Mouse (Mus musculus): Measurements from ENCODE around the gene Dnajc6. TPM values are rescaled to one million over a fixed set of nuclear protein-coding genes. Genes with fewer than 3 reads are reported as not detected.

Gene Dnajc6
- polyA plus RNA-seq, 1 experiment from 2014 or later = 2.8 TPM

DNA sequence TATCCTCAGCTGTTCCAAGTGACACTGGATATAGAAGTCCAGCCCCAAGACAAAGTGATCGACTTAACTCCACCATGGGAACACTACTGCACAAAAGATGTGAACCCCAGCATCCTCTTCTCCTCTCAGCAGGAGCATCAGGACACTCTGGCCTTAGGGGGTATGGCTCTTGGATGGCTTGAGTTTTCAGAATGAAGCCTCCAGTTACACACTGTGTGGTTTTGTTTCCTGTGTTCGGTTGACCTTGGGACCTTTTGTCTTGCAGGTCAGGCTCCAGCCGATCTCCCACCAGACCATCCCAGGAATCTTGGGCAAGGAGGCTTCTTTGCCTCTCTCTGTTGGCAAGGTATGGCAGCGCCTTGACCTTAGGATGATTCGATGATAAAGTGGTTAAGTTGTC is 120.1 kb downstream of the Dnajc6 start:
- WGBS = 85% methylated on average over 5 of the region's 5 CpGs
- Histone ChIP-seq H3K4me3 (ENCODE audit: low read depth, low read length) (no peak overlapping the region), H3K36me3 (ENCODE audit: control insufficient read depth, insufficient read depth, low read length) (no peaks in the 10 kb centered on the region)

DNA sequence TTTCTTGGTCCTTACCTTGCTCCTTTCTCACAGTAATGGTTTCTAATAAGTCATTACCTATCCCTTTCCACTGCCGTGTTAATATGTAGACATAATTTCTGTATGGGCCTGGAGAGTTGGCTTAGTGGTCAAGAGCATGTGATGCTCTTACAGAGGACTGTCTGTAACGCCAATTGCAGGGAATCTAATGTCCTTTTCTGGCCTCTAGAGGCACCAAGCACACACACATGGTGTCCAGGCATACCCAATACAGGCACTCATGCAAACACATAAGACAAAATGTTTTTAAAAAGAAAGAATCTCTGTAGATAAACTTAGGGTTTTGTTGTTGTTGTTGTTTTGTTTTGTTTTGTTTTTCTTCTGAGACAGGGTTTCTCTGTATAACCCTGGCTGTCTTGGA is 121.3 kb downstream of the Dnajc6 start:
- no peak for ATAC-seq (ENCODE audit: insufficient number of reproducible peaks, insufficient read depth, low FRiP score, low read depth)
- Histone ChIP-seq H3K9ac (replicated peaks; ENCODE audit: low read depth, low read length) (no peak overlapping the region), H3K36me3 (ENCODE audit: control insufficient read depth, insufficient read depth, low read length) (no peaks in the 10 kb centered on the region), H3K9me3 (ENCODE audit: control insufficient read depth, low read depth, low read length) (no peaks in the 10 kb centered on the region), H3K4me2 (replicated peaks; ENCODE audit: low read depth, low read length) (no peak overlapping the region), H3K27ac (ENCODE audit: low read length) (no peak overlapping the region), H3K4me1 (ENCODE audit: control insufficient read depth, insufficient read depth, low read length) (no peaks in the 10 kb centered on the region), H3K27me3 (ENCODE audit: control insufficient read depth, insufficient read depth, low read length) (no peaks in the 10 kb centered on the region), H3K4me3 (ENCODE audit: low read depth, low read length) (no peak overlapping the region)
- 66% methylated on average over 2 of the region's 2 CpGs for WGBS

More for the DNA sequence above, 120.1 kb downstream of the Dnajc6 start:
- no peak overlapping the region for H3K27ac ChIP-seq (ENCODE audit: low read length)
- no peaks in the 10 kb centered on the region for H3K4me1 ChIP-seq (ENCODE audit: control insufficient read depth, insufficient read depth, low read length)
- no peak overlapping the region for H3K9ac ChIP-seq (replicated peaks; ENCODE audit: low read depth, low read length)
- no peaks in the 10 kb centered on the region for H3K27me3 ChIP-seq (ENCODE audit: control insufficient read depth, insufficient read depth, low read length)
- H3K9me3 ChIP-seq (ENCODE audit: control insufficient read depth, low read depth, low read length) = no peaks in the 10 kb centered on the region
- H3K4me2 ChIP-seq (replicated peaks; ENCODE audit: low read depth, low read length) = no peak overlapping the region
- no peak for ATAC-seq (ENCODE audit: insufficient number of reproducible peaks, insufficient read depth, low FRiP score, low read depth)

- H3K4me3 ChIP-seq (ENCODE audit: low read depth, low read length) = no peak overlapping the region
- no peaks in the 10 kb centered on the region for H3K4me1 ChIP-seq (ENCODE audit: control insufficient read depth, insufficient read depth, low read length)
- WGBS = 60% methylated on average over 2 of the region's 2 CpGs
- no peaks in the 10 kb centered on the region for H3K27me3 ChIP-seq (ENCODE audit: control insufficient read depth, insufficient read depth, low read length)
- H3K9ac ChIP-seq (replicated peaks; ENCODE audit: low read depth, low read length) = no peak overlapping the region
- no peak overlapping the region for H3K4me2 ChIP-seq (replicated peaks; ENCODE audit: low read depth, low read length)
- H3K9me3 ChIP-seq (ENCODE audit: control insufficient read depth, low read depth, low read length) = no peaks in the 10 kb centered on the region
- ATAC-seq (ENCODE audit: insufficient number of reproducible peaks, insufficient read depth, low FRiP score, low read depth) = no peak
- no peaks in the 10 kb centered on the region for H3K36me3 ChIP-seq (ENCODE audit: control insufficient read depth, insufficient read depth, low read length)
- no peak overlapping the region for H3K27ac ChIP-seq (ENCODE audit: low read length)
Observed at GRCm38 (mm10) chr4:101620206-101620605, 123.8 kb downstream of the Dnajc6 start.

- H3K36me3 ChIP-seq (ENCODE audit: control insufficient read depth, insufficient read depth, low read length) = no peaks in the 10 kb centered on the region
- H3K9me3 ChIP-seq (ENCODE audit: control insufficient read depth, low read depth, low read length) = no peaks in the 10 kb centered on the region
- H3K4me3 ChIP-seq (ENCODE audit: low read depth, low read length) = no peak overlapping the region
- H3K27ac ChIP-seq (ENCODE audit: low read length) = no peak overlapping the region
- no peaks in the 10 kb centered on the region for H3K4me1 ChIP-seq (ENCODE audit: control insufficient read depth, insufficient read depth, low read length)
- WGBS = 84% methylated on average over 5 of the region's 5 CpGs
- H3K9ac ChIP-seq (replicated peaks; ENCODE audit: low read depth, low read length) = no peak overlapping the region
- no peak for ATAC-seq (ENCODE audit: insufficient number of reproducible peaks, insufficient read depth, low FRiP score, low read depth)
- no peak overlapping the region for H3K4me2 ChIP-seq (replicated peaks; ENCODE audit: low read depth, low read length)
- no peaks in the 10 kb centered on the region for H3K27me3 ChIP-seq (ENCODE audit: control insufficient read depth, insufficient read depth, low read length)
Observed at GRCm38 (mm10) chr4:101621241-101621640, 124.8 kb downstream of the Dnajc6 start.

DNA sequence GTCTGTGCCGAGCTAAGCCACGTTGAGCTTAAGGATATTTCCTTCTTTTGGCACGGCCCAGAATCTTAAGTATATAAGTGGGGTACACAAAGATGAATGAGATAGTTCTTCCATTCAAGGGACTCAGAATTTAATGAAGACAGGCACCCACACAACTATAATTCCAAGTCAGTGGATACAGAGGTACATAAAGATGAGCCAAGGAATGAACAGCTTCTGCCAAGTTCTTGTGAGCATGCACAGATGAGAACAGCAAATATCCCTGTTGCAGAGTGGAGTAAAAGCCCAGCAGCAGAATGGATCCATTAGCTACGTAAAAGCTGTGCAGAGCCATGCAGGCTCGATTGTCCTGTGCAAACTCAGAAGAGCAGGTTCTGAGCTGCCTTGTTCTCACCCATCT is 128.8 kb downstream of the Dnajc6 start:
- Histone ChIP-seq H3K27ac (ENCODE audit: low read length) (no peak overlapping the region), H3K36me3 (ENCODE audit: control insufficient read depth, insufficient read depth, low read length) (no peaks in the 10 kb centered on the region), H3K4me3 (ENCODE audit: low read depth, low read length) (no peak overlapping the region), H3K4me2 (replicated peaks; ENCODE audit: low read depth, low read length) (no peak overlapping the region), H3K9me3 (ENCODE audit: control insufficient read depth, low read depth, low read length) (no peaks in the 10 kb centered on the region), H3K27me3 (ENCODE audit: control insufficient read depth, insufficient read depth, low read length) (no peaks in the 10 kb centered on the region), H3K9ac (replicated peaks; ENCODE audit: low read depth, low read length) (no peak overlapping the region), H3K4me1 (ENCODE audit: control insufficient read depth, insufficient read depth, low read length) (no peaks in the 10 kb centered on the region)
- WGBS = 81% methylated on average over 5 of the region's 5 CpGs
- no peak for ATAC-seq (ENCODE audit: insufficient number of reproducible peaks, insufficient read depth, low FRiP score, low read depth)

GRCm38 (mm10) chr4:101635596-101635995 is 139.1 kb downstream of the Dnajc6 start:
- H3K4me2 ChIP-seq (replicated peaks; ENCODE audit: low read depth, low read length) = no peak overlapping the region
- H3K36me3 ChIP-seq (ENCODE audit: control insufficient read depth, insufficient read depth, low read length) = no peaks in the 10 kb centered on the region
- no peak overlapping the region for H3K27ac ChIP-seq (ENCODE audit: low read length)
- ATAC-seq (ENCODE audit: insufficient number of reproducible peaks, insufficient read depth, low FRiP score, low read depth) = no peak
- 56% methylated on average over 2 of the region's 2 CpGs for WGBS
- H3K4me1 ChIP-seq (ENCODE audit: control insufficient read depth, insufficient read depth, low read length) = no peaks in the 10 kb centered on the region
- no peaks in the 10 kb centered on the region for H3K9me3 ChIP-seq (ENCODE audit: control insufficient read depth, low read depth, low read length)
- H3K27me3 ChIP-seq (ENCODE audit: control insufficient read depth, insufficient read depth, low read length) = no peaks in the 10 kb centered on the region
- no peak overlapping the region for H3K9ac ChIP-seq (replicated peaks; ENCODE audit: low read depth, low read length)
- H3K4me3 ChIP-seq (ENCODE audit: low read depth, low read length) = no peak overlapping the region

GRCm38 (mm10) chr4:101637472-101637871 is 141.0 kb downstream of the Dnajc6 start:
- 88% methylated on average over 1 of the region's 1 CpGs for WGBS

DNA sequence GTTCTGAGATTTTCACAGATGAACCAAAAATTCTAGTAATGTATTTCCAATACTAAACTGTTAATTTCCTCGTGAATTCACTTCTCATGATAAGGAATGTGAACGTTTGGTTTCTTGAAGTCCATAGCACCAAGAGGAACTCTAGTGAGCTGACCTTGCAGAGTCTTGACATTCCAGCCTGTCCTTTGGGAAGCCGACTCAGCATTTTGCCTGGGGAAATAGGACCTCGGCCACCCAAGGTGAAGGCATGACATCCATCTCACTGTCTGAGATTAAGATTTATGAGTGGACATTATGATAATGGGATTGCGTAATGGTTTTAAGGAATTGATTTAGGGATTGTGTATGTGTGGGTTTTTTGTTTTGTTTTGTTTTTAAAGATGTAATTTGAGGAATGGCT is 144.2 kb downstream of the Dnajc6 start:
- no peak overlapping the region for H3K27ac ChIP-seq (ENCODE audit: low read length)
- H3K4me2 ChIP-seq (replicated peaks; ENCODE audit: low read depth, low read length) = no peak overlapping the region
- ATAC-seq (ENCODE audit: insufficient number of reproducible peaks, insufficient read depth, low FRiP score, low read depth) = no peak
- no peaks in the 10 kb centered on the region for H3K9me3 ChIP-seq (ENCODE audit: control insufficient read depth, low read depth, low read length)
- H3K36me3 ChIP-seq (ENCODE audit: control insufficient read depth, insufficient read depth, low read length) = no peaks in the 10 kb centered on the region
- H3K9ac ChIP-seq (replicated peaks; ENCODE audit: low read depth, low read length) = no peak overlapping the region
- no peak overlapping the region for H3K4me3 ChIP-seq (ENCODE audit: low read depth, low read length)
- no peaks in the 10 kb centered on the region for H3K27me3 ChIP-seq (ENCODE audit: control insufficient read depth, insufficient read depth, low read length)
- no peaks in the 10 kb centered on the region for H3K4me1 ChIP-seq (ENCODE audit: control insufficient read depth, insufficient read depth, low read length)
- WGBS = 39% methylated on average over 5 of the region's 5 CpGs

More at GRCm38 (mm10) chr4:101637472-101637871, 141.0 kb downstream of the Dnajc6 start:
- H3K9ac ChIP-seq (replicated peaks; ENCODE audit: low read depth, low read length) = no peak overlapping the region
- no peak overlapping the region for H3K27ac ChIP-seq (ENCODE audit: low read length)
- H3K36me3 ChIP-seq (ENCODE audit: control insufficient read depth, insufficient read depth, low read length) = no peaks in the 10 kb centered on the region
- no peaks in the 10 kb centered on the region for H3K27me3 ChIP-seq (ENCODE audit: control insufficient read depth, insufficient read depth, low read length)
- no peaks in the 10 kb centered on the region for H3K9me3 ChIP-seq (ENCODE audit: control insufficient read depth, low read depth, low read length)
- H3K4me2 ChIP-seq (replicated peaks; ENCODE audit: low read depth, low read length) = no peak overlapping the region
- ATAC-seq (ENCODE audit: insufficient number of reproducible peaks, insufficient read depth, low FRiP score, low read depth) = no peak
- no peak overlapping the region for H3K4me3 ChIP-seq (ENCODE audit: low read depth, low read length)
- H3K4me1 ChIP-seq (ENCODE audit: control insufficient read depth, insufficient read depth, low read length) = no peaks in the 10 kb centered on the region

DNA sequence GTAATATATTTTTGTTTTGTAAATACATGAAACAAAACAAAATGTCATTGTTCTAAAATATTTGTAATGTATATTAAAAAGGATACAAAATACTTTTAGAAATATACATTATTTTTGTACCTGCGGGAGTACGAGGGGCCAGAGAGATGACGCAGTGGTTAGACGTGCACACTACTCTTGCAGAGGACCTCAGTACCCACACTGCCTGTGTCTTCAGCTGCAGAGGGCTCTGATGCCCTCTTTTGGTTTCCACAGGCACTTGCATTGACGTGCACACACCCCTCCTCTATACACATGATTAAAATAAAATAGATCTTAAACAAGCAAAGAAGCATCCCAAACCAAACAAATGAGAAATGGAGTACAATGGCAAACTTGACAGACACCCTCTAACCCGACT is 146.3 kb downstream of the Dnajc6 start:
- ATAC-seq (ENCODE audit: insufficient number of reproducible peaks, insufficient read depth, low FRiP score, low read depth) = no peak
- H3K4me3 ChIP-seq (ENCODE audit: low read depth, low read length) = no peak overlapping the region
- H3K27ac ChIP-seq (ENCODE audit: low read length) = no peak overlapping the region
- no peak overlapping the region for H3K4me2 ChIP-seq (replicated peaks; ENCODE audit: low read depth, low read length)
- H3K9me3 ChIP-seq (ENCODE audit: control insufficient read depth, low read depth, low read length) = no peaks in the 10 kb centered on the region
- 79% methylated on average over 6 of the region's 6 CpGs for WGBS
- H3K4me1 ChIP-seq (ENCODE audit: control insufficient read depth, insufficient read depth, low read length) = no peaks in the 10 kb centered on the region
- H3K27me3 ChIP-seq (ENCODE audit: control insufficient read depth, insufficient read depth, low read length) = no peaks in the 10 kb centered on the region
- no peak overlapping the region for H3K9ac ChIP-seq (replicated peaks; ENCODE audit: low read depth, low read length)
- H3K36me3 ChIP-seq (ENCODE audit: control insufficient read depth, insufficient read depth, low read length) = no peaks in the 10 kb centered on the region
